Mouse (Mus musculus) lung, postnatal 0 days (tissue): ENCODE data around the gene Tmod3.
A peak's percentile ranks its signal among the peaks of the same experiment; 100 is the strongest.

Experiments
- CTCF ChIP-seq: IDR thresholded peaks from 2 replicates; pipeline ENCODE4 v1.5.1; 2016; ENCODE audit warnings: antibody characterized with exemption, mild to moderate bottlenecking
- EP300 ChIP-seq: IDR thresholded peaks from 2 replicates; pipeline ENCODE4 v1.6.1; 2016; ENCODE audit warnings: antibody characterized with exemption, mild to moderate bottlenecking, control low read depth

- no peak for TF ChIP-seq CTCF
- TF ChIP-seq EP300, result peak; percentile 64
Observed at GRCm38 (mm10) chr9:75571036-75571942, 11.8 kb upstream of the Tmod3 start.
